11 mouse cellular contexts compared by ENCODE assay signal in the genomic region with DNA sequence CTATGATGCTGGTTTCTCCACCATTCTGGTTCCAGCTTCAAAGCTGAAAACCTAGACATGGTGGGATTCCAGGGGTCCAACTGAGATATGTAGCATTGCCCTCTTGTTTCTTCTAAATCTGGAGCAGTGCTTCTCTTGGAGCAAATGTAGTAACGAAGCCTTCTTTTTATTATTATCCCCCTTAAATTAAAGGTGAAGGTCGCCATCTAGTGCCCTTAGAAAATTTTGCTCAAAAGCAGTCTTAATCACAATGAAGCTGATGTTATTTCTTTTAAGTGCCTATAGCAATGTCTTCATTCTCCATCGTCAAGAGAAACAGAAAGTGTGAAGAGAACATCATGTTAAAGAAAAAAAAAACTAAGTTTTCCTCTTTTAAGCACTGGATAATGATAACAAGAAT. TPM values are rescaled to one million over a fixed set of nuclear protein-coding genes. Genes with fewer than 3 reads are reported as not detected.
DNase-seq lines count a peak whose midpoint lies in the region; ATAC-seq and TF ChIP-seq lines count a peak whose summit lies in the region.
"Had no signal": no experiment of that assay in that cellular context is flagged by ENCODE, and none has a peak within 500 bp of the region (broad histone marks: within the 10 kb centered on the region; RNA-seq: fewer than 3 reads in every experiment).

No protein-coding gene starts in this region.

- no peak overlapping the region for H3K4me2 ChIP-seq in hindbrain, embryonic 14.5 days (replicated peaks)
- H3K4me2 ChIP-seq in hindbrain, embryonic 16.5 days (ENCODE audit: low read length): no peak overlapping the region
- no peak overlapping the region for H3K4me2 ChIP-seq in lung, postnatal 0 days (replicated peaks; ENCODE audit: low read depth, low read length)
- H3K4me2 ChIP-seq in embryonic facial prominence, embryonic 14.5 days (ENCODE audit: low read depth, low read length): no peak overlapping the region
- H3K4me2 ChIP-seq: forebrain, embryonic 15.5 days; hindbrain, embryonic 13.5 days; liver, embryonic 13.5 days had no signal

- no peak overlapping the region for H3K27ac ChIP-seq in hindbrain, embryonic 14.5 days
- H3K27ac ChIP-seq in hindbrain, embryonic 16.5 days (ENCODE audit: low read depth, low read length): no peak overlapping the region
- no peak overlapping the region for H3K27ac ChIP-seq in lung, postnatal 0 days (ENCODE audit: low read length)
- no peak overlapping the region for H3K27ac ChIP-seq in embryonic facial prominence, embryonic 14.5 days (replicated peaks; ENCODE audit: low read depth, low read length)
- H3K27ac ChIP-seq: forebrain, embryonic 15.5 days; hindbrain, embryonic 13.5 days; liver, embryonic 13.5 days had no signal

- DNase-seq in hindbrain, embryonic 14.5 days (ENCODE audit: low spot score): peak; percentile 57
- DNase-seq in lung, postnatal 0 days (ENCODE audit: low spot score): peak; percentile 70
- DNase-seq in lung, postnatal 4 days: no peak
- DNase-seq in MN1 (ENCODE audit: low spot score): peak; percentile 61
- DNase-seq in embryonic facial prominence, embryonic 14.5 days (ENCODE audit: low spot score): peak; percentile 54
- no peak for DNase-seq in layer of hippocampus, adult 9-11 months
- no peak for DNase-seq in urinary bladder, postnatal 36 days (ENCODE audit: low spot score in 2 of 2)
- DNase-seq: liver, embryonic 13.5 days had no signal

- no peak for ATAC-seq in hindbrain, embryonic 14.5 days (ENCODE audit: low FRiP score)
- no peak for ATAC-seq in hindbrain, embryonic 16.5 days
- ATAC-seq in lung, postnatal 0 days: no peak
- no peak for ATAC-seq in embryonic facial prominence, embryonic 14.5 days (ENCODE audit: low read depth)
- ATAC-seq: forebrain, embryonic 15.5 days had no signal

- TF ChIP-seq EP300 in lung, postnatal 0 days (IDR thresholded peaks at IDR 0.05): no peak

- H3K36me3 ChIP-seq in hindbrain, embryonic 14.5 days (replicated peaks; ENCODE audit: control insufficient read depth, insufficient read depth): no peaks in the 10 kb centered on the region
- H3K36me3 ChIP-seq in hindbrain, embryonic 16.5 days (ENCODE audit: control insufficient read depth, insufficient read depth, low read length): no peaks in the 10 kb centered on the region
- H3K36me3 ChIP-seq in lung, postnatal 0 days (ENCODE audit: insufficient read depth, low read length): no peaks in the 10 kb centered on the region
- no peaks in the 10 kb centered on the region for H3K36me3 ChIP-seq in embryonic facial prominence, embryonic 14.5 days (ENCODE audit: control insufficient read depth, insufficient read depth, low read length)
- H3K36me3 ChIP-seq: forebrain, embryonic 15.5 days; hindbrain, embryonic 13.5 days; liver, embryonic 13.5 days had no signal

- H3K9ac ChIP-seq in hindbrain, embryonic 14.5 days: no peak overlapping the region
- H3K9ac ChIP-seq in hindbrain, embryonic 16.5 days (ENCODE audit: low read depth, low read length): no peak overlapping the region
- H3K9ac ChIP-seq in lung, postnatal 0 days (replicated peaks; ENCODE audit: low read depth): no peak overlapping the region
- H3K9ac ChIP-seq in embryonic facial prominence, embryonic 14.5 days (ENCODE audit: low read depth, low read length): no peak overlapping the region
- H3K9ac ChIP-seq: forebrain, embryonic 15.5 days; hindbrain, embryonic 13.5 days; liver, embryonic 13.5 days had no signal

- H3K4me3 ChIP-seq in hindbrain, embryonic 14.5 days (replicated peaks; ENCODE audit: low read length): no peak overlapping the region
- no peak overlapping the region for H3K4me3 ChIP-seq in hindbrain, embryonic 16.5 days (ENCODE audit: low read length)
- no peak overlapping the region for H3K4me3 ChIP-seq in lung, postnatal 0 days (ENCODE audit: low read depth, low read length)
- no peak overlapping the region for H3K4me3 ChIP-seq in embryonic facial prominence, embryonic 14.5 days (ENCODE audit: low read depth, low read length)
- H3K4me3 ChIP-seq: forebrain, embryonic 15.5 days; hindbrain, embryonic 13.5 days; liver, embryonic 13.5 days had no signal

- no peaks in the 10 kb centered on the region for H3K9me3 ChIP-seq in hindbrain, embryonic 14.5 days (ENCODE audit: control insufficient read depth, low read length)
- no peaks in the 10 kb centered on the region for H3K9me3 ChIP-seq in hindbrain, embryonic 16.5 days (ENCODE audit: control insufficient read depth, low read length)
- no peaks in the 10 kb centered on the region for H3K9me3 ChIP-seq in lung, postnatal 0 days (ENCODE audit: low read length)
- H3K9me3 ChIP-seq in embryonic facial prominence, embryonic 14.5 days (ENCODE audit: control insufficient read depth, low read length): no peaks in the 10 kb centered on the region
- H3K9me3 ChIP-seq: forebrain, embryonic 15.5 days; hindbrain, embryonic 13.5 days; liver, embryonic 13.5 days had no signal

- peaks cover 34% of the 10 kb centered on the region for H3K27me3 ChIP-seq in hindbrain, embryonic 14.5 days (ENCODE audit: control insufficient read depth, insufficient read depth, low read length)
- H3K27me3 ChIP-seq in hindbrain, embryonic 16.5 days (replicated peaks; ENCODE audit: control insufficient read depth, insufficient read depth, low read length): peaks cover 11% of the 10 kb centered on the region; the same call in 1 of the 2 replicates
- no peaks in the 10 kb centered on the region for H3K27me3 ChIP-seq in lung, postnatal 0 days (replicated peaks; ENCODE audit: insufficient read depth, low read length)
- 0 out of 2 replicates have a peak, but pooled peaks cover 3% of the 10 kb centered on the region for H3K27me3 ChIP-seq in embryonic facial prominence, embryonic 14.5 days (replicated peaks; ENCODE audit: control insufficient read depth, insufficient read depth, low read length)

- 10% methylated on average over 3 of the region's 3 CpGs for WGBS in hindbrain, embryonic 14.5 days
- 7% methylated on average over 3 of the region's 3 CpGs for WGBS in hindbrain, embryonic 16.5 days
- WGBS in lung, postnatal 0 days: 5% methylated on average over 3 of the region's 3 CpGs
- 4% methylated on average over 3 of the region's 3 CpGs for WGBS in embryonic facial prominence, embryonic 14.5 days

- TF ChIP-seq CTCF in lung, postnatal 0 days (IDR thresholded peaks at IDR 0.05): peak; percentile 56

- H3K4me1 ChIP-seq in hindbrain, embryonic 14.5 days (replicated peaks; ENCODE audit: control insufficient read depth, insufficient read depth, low read length): peaks cover 26% of the 10 kb centered on the region
- peaks cover 27% of the 10 kb centered on the region for H3K4me1 ChIP-seq in hindbrain, embryonic 16.5 days (ENCODE audit: control insufficient read depth, insufficient read depth, low read depth, low read length)
- no peaks in the 10 kb centered on the region for H3K4me1 ChIP-seq in lung, postnatal 0 days (ENCODE audit: insufficient read depth, low read depth, low read length)
- H3K4me1 ChIP-seq in embryonic facial prominence, embryonic 14.5 days (ENCODE audit: control insufficient read depth, insufficient read depth, low read length): peaks cover 16% of the 10 kb centered on the region; the same call in 1 of the 2 replicates

RNA-seq across cellular contexts. Expression of gene Prkg1, which starts 2.2 kb away (rescaled TPM):
- polyA plus RNA-seq in hindbrain, embryonic 14.5 days (2014; fragmentation: Nextera tagmentation; extraction: Ambion mirVana): 4.9 and 7.0 TPM in 2 replicates
- polyA plus RNA-seq in hindbrain, embryonic 16.5 days (2015; fragmentation: Nextera tagmentation; extraction: Ambion mirVana): 4.8 and 5.1 TPM in 2 replicates
- 4.8 and 5.2 TPM in 2 replicates for polyA plus RNA-seq in lung, postnatal 0 days (2015; fragmentation: Nextera tagmentation; extraction: Ambion mirVana)
- polyA plus RNA-seq in embryonic facial prominence, embryonic 14.5 days (2014; fragmentation: Nextera tagmentation; extraction: Ambion mirVana): 13.7 and 15.7 TPM in 2 replicates

Comparison
In these comparisons a context has a peak if more than half of its experiments do, and no peak if none do; other contexts are left out.
1. DNase-seq: peak in hindbrain, embryonic 14.5 days (single experiment), lung, postnatal 0 days (single experiment), MN1 (single experiment) and embryonic facial prominence, embryonic 14.5 days (single experiment); none in lung, postnatal 4 days (0 of 2), layer of hippocampus, adult 9-11 months (single experiment) and urinary bladder, postnatal 36 days (0 of 2).